In the genomic region with DNA sequence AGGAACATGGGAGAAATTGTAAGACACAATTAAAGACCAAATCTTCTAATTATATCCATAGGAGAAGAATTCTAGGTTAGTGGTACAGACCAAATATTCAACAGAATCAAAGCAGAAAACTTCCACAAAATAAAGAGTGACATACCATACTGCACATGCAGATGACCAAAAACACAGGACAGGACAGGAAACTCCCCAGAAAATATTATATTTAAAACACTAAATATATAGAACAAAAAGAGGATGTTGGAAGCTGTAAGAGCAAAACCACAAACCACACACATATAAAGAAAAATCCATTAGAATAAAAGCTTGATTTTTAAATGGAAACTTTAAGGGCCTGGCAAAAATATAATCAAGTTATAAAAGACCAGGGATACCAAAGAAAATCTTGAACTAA, we compare ENCODE assay signal across 16 mouse cellular contexts.
DNase-seq lines count a peak whose midpoint lies in the region; ATAC-seq lines count a peak whose summit lies in the region.
"Had no signal": no experiment of that assay in that cellular context is flagged by ENCODE, and none has a peak within 500 bp of the region (broad histone marks: within the 10 kb centered on the region; RNA-seq: fewer than 3 reads in every experiment).

No protein-coding gene starts in this region.

- DNase-seq in 416B (ENCODE audit: low read depth), result peak; percentile 51
- no peak for DNase-seq in ovary, postnatal 10 days (ENCODE audit: low spot score)
- no peak for DNase-seq in kidney, postnatal 10 days
- DNase-seq: adrenal gland, adult 8-10 months; adrenal gland, postnatal 14 days; adrenal gland, postnatal 36 days; cerebellum, adult 11-12 months; cerebellum, adult 2 months; cerebellum, adult 9-10 months; cerebellum, postnatal 10 days; cerebellum, postnatal 25 days; embryo, embryonic 11 days had no signal

- peak; percentile 81 for ATAC-seq in granulocyte monocyte progenitor cell, adult 5-6 weeks (replicated peaks; ENCODE audit: poor library complexity, severe bottlenecking)
- peak; percentile 75 for ATAC-seq in megakaryocyte progenitor cell, adult 5-6 weeks (replicated peaks; ENCODE audit: poor library complexity)
- ATAC-seq: forebrain, embryonic 14.5 days; forebrain, embryonic 16.5 days had no signal
